Mouse (Mus musculus): ENCODE data around the gene Mettl7b. TPM values are rescaled to one million over a fixed set of nuclear protein-coding genes. Genes with fewer than 3 reads are reported as not detected.
A peak's percentile ranks its signal among the peaks of the same experiment; 100 is the strongest.

The Mettl7b gene
- polyA plus RNA-seq, 1 experiment from 2014 or later = not detected

- H3K4me1 ChIP-seq (ENCODE audit: control insufficient read depth, insufficient read depth, low read length) = peaks cover 10% of the 10 kb centered on the region
- ATAC-seq (ENCODE audit: low read depth) = no peak
- H3K27me3 ChIP-seq (replicated peaks; ENCODE audit: control insufficient read depth, insufficient read depth, low read length) = no peaks in the 10 kb centered on the region
- peak overlapping the region; percentile 75 for H3K4me2 ChIP-seq (ENCODE audit: low read depth, low read length)
- peak overlapping the region; percentile 94 for H3K4me3 ChIP-seq (ENCODE audit: low read depth, low read length)
- peaks cover 45% of the 10 kb centered on the region for H3K36me3 ChIP-seq (ENCODE audit: control insufficient read depth, insufficient read depth, low read length)
- no peaks in the 10 kb centered on the region for H3K9me3 ChIP-seq (ENCODE audit: control insufficient read depth, low read length)
- 82% methylated on average over 6 of the region's 6 CpGs for WGBS
- H3K9ac ChIP-seq (ENCODE audit: low read depth, low read length) = peak overlapping the region; percentile 99
- no peak for DNase-seq (ENCODE audit: low spot score)
- no peak overlapping the region for H3K27ac ChIP-seq (replicated peaks; ENCODE audit: low read depth, low read length)
Measured at GRCm38 (mm10) chr10:128911430-128911829, 49.4 kb downstream of the Mettl7b start.

- H3K9ac ChIP-seq (ENCODE audit: low read depth, low read length) = peak overlapping the region; percentile 99
- peak; percentile 80 for DNase-seq (ENCODE audit: low spot score)
- H3K4me1 ChIP-seq (ENCODE audit: control insufficient read depth, insufficient read depth, low read length) = peaks cover 10% of the 10 kb centered on the region
- no peaks in the 10 kb centered on the region for H3K9me3 ChIP-seq (ENCODE audit: control insufficient read depth, low read length)
- WGBS = 1% methylated on average over 37 of the region's 66 CpGs
- H3K27me3 ChIP-seq (replicated peaks; ENCODE audit: control insufficient read depth, insufficient read depth, low read length) = no peaks in the 10 kb centered on the region
- H3K4me3 ChIP-seq (ENCODE audit: low read depth, low read length) = peak overlapping the region; percentile 94
- peaks cover 37% of the 10 kb centered on the region for H3K36me3 ChIP-seq (ENCODE audit: control insufficient read depth, insufficient read depth, low read length)
- ATAC-seq (ENCODE audit: low read depth) = peak; percentile 23
- peak overlapping the region; percentile 96 for H3K27ac ChIP-seq (replicated peaks; ENCODE audit: low read depth, low read length)
- peak overlapping the region; percentile 75 for H3K4me2 ChIP-seq (ENCODE audit: low read depth, low read length)
Measured at GRCm38 (mm10) chr10:128910066-128910841, 50.5 kb downstream of the Mettl7b start.

- Histone ChIP-seq H3K36me3 (ENCODE audit: control insufficient read depth, insufficient read depth, low read length) (peaks cover 30% of the 10 kb centered on the region), H3K27me3 (replicated peaks; ENCODE audit: control insufficient read depth, insufficient read depth, low read length) (no peaks in the 10 kb centered on the region), H3K4me2 (ENCODE audit: low read depth, low read length) (peak overlapping the region; percentile 75), H3K4me1 (ENCODE audit: control insufficient read depth, insufficient read depth, low read length) (peaks cover 10% of the 10 kb centered on the region), H3K9me3 (ENCODE audit: control insufficient read depth, low read length) (no peaks in the 10 kb centered on the region), H3K9ac (ENCODE audit: low read depth, low read length) (peak overlapping the region; percentile 99), H3K27ac (replicated peaks; ENCODE audit: low read depth, low read length) (peak overlapping the region; percentile 96), H3K4me3 (ENCODE audit: low read depth, low read length) (peak overlapping the region; percentile 94)
- ATAC-seq (ENCODE audit: low read depth) = peak; percentile 80
- WGBS = 0% methylated on average over 6 of the region's 41 CpGs
- peak; percentile 94 for DNase-seq (ENCODE audit: low spot score)
Measured at GRCm38 (mm10) chr10:128909567-128910028, 51.2 kb downstream of the Mettl7b start.

- H3K4me1 ChIP-seq (ENCODE audit: control insufficient read depth, insufficient read depth, low read length) = peaks cover 10% of the 10 kb centered on the region
- peak overlapping the region; percentile 96 for H3K27ac ChIP-seq (replicated peaks; ENCODE audit: low read depth, low read length)
- H3K4me3 ChIP-seq (ENCODE audit: low read depth, low read length) = peak overlapping the region; percentile 94
- H3K4me2 ChIP-seq (ENCODE audit: low read depth, low read length) = peak overlapping the region; percentile 75
- WGBS = 61% methylated on average over 13 of the region's 13 CpGs
- ATAC-seq (ENCODE audit: low read depth) = peak; percentile 0; the same call in 1 of the 2 replicates
- H3K9me3 ChIP-seq (ENCODE audit: control insufficient read depth, low read length) = no peaks in the 10 kb centered on the region
- H3K36me3 ChIP-seq (ENCODE audit: control insufficient read depth, insufficient read depth, low read length) = peaks cover 24% of the 10 kb centered on the region
- peak overlapping the region; percentile 99 for H3K9ac ChIP-seq (ENCODE audit: low read depth, low read length)
- peak; percentile 58 for DNase-seq (ENCODE audit: low spot score)
- H3K27me3 ChIP-seq (replicated peaks; ENCODE audit: control insufficient read depth, insufficient read depth, low read length) = no peaks in the 10 kb centered on the region
Measured at GRCm38 (mm10) chr10:128908778-128909448, 51.9 kb downstream of the Mettl7b start.

Other genes with a start within 250 kb of the Mettl7b start
- gene Dgka, start 216.1 kb downstream of the Mettl7b start, polyA plus RNA-seq (2014; fragmentation: Nextera tagmentation; extraction: Ambion mirVana) = 16.7 and 17.0 TPM in 2 replicates
- 27.1 and 34.7 TPM in 2 replicates for gene Pym1, start 213.1 kb downstream of the Mettl7b start, polyA plus RNA-seq (2014; fragmentation: Nextera tagmentation; extraction: Ambion mirVana)
- 1.4 and 1.8 TPM in 2 replicates for gene Mmp19, start 170.1 kb downstream of the Mettl7b start, polyA plus RNA-seq (2014; fragmentation: Nextera tagmentation; extraction: Ambion mirVana)
- 42.7 and 47.9 TPM in 2 replicates for gene Dnajc14, start 156.9 kb downstream of the Mettl7b start, polyA plus RNA-seq (2014; fragmentation: Nextera tagmentation; extraction: Ambion mirVana)
- gene Tmem198b, start 156.6 kb downstream of the Mettl7b start, polyA plus RNA-seq (2014; fragmentation: Nextera tagmentation; extraction: Ambion mirVana) = 13.7 and 14.9 TPM in 2 replicates
- 185 and 194 TPM in 2 replicates for gene Sarnp, start 143.7 kb downstream of the Mettl7b start, polyA plus RNA-seq (2014; fragmentation: Nextera tagmentation; extraction: Ambion mirVana)
- gene Ormdl2, start 139.3 kb downstream of the Mettl7b start, polyA plus RNA-seq (2014; fragmentation: Nextera tagmentation; extraction: Ambion mirVana) = 49.0 and 49.5 TPM in 2 replicates
- gene Gdf11, start 69.3 kb downstream of the Mettl7b start, polyA plus RNA-seq (2014; fragmentation: Nextera tagmentation; extraction: Ambion mirVana) = 4.7 and 5.0 TPM in 2 replicates
- 916 and 959 TPM in 2 replicates for gene Cd63, start 60.0 kb downstream of the Mettl7b start, polyA plus RNA-seq (2014; fragmentation: Nextera tagmentation; extraction: Ambion mirVana)
- 15.5 and 16.0 TPM in 2 replicates for gene Rdh5, start 38.1 kb downstream of the Mettl7b start, polyA plus RNA-seq (2014; fragmentation: Nextera tagmentation; extraction: Ambion mirVana)
- gene Bloc1s1, start 37.0 kb downstream of the Mettl7b start, polyA plus RNA-seq (2014; fragmentation: Nextera tagmentation; extraction: Ambion mirVana) = 242 and 248 TPM in 2 replicates
- 23.5 and 30.2 TPM in 2 replicates for gene Itga7, start 27.2 kb downstream of the Mettl7b start, polyA plus RNA-seq (2014; fragmentation: Nextera tagmentation; extraction: Ambion mirVana)
- not detected in 2 replicates for gene Olfr9, start 28.4 kb upstream of the Mettl7b start, polyA plus RNA-seq (2014; fragmentation: Nextera tagmentation; extraction: Ambion mirVana)
- gene Olfr763, start 49.8 kb upstream of the Mettl7b start, polyA plus RNA-seq (2014; fragmentation: Nextera tagmentation; extraction: Ambion mirVana) = not detected in 2 replicates
- not detected in 2 replicates for gene Olfr764-ps1, start 78.9 kb upstream of the Mettl7b start, polyA plus RNA-seq (2014; fragmentation: Nextera tagmentation; extraction: Ambion mirVana)
- gene Olfr765, start 89.0 kb upstream of the Mettl7b start, polyA plus RNA-seq (2014; fragmentation: Nextera tagmentation; extraction: Ambion mirVana) = not detected in 2 replicates
- gene Olfr766-ps1, start 108.0 kb upstream of the Mettl7b start, polyA plus RNA-seq (2014; fragmentation: Nextera tagmentation; extraction: Ambion mirVana) = not detected in 2 replicates
- not detected in 2 replicates for gene Olfr767, start 121.9 kb upstream of the Mettl7b start, polyA plus RNA-seq (2014; fragmentation: Nextera tagmentation; extraction: Ambion mirVana)
- not detected in 2 replicates for gene Olfr768, start 138.4 kb upstream of the Mettl7b start, polyA plus RNA-seq (2014; fragmentation: Nextera tagmentation; extraction: Ambion mirVana)
- gene Olfr769, start 156.9 kb upstream of the Mettl7b start, polyA plus RNA-seq (2014; fragmentation: Nextera tagmentation; extraction: Ambion mirVana) = 0.04 and 0.12 TPM in 2 replicates
- gene Olfr770, start 178.0 kb upstream of the Mettl7b start, polyA plus RNA-seq (2014; fragmentation: Nextera tagmentation; extraction: Ambion mirVana) = not detected in 2 replicates
- not detected in 2 replicates for gene Olfr771, start 203.8 kb upstream of the Mettl7b start, polyA plus RNA-seq (2014; fragmentation: Nextera tagmentation; extraction: Ambion mirVana)
- not detected in 2 replicates for gene Olfr772, start 216.9 kb upstream of the Mettl7b start, polyA plus RNA-seq (2014; fragmentation: Nextera tagmentation; extraction: Ambion mirVana)
- not detected in 2 replicates for gene Olfr773, start 226.4 kb upstream of the Mettl7b start, polyA plus RNA-seq (2014; fragmentation: Nextera tagmentation; extraction: Ambion mirVana)

Data from embryonic facial prominence, embryonic 14.5 days (tissue).